Mouse (Mus musculus): ENCODE measurements around the gene Cfd. TPM values are rescaled to one million over a fixed set of nuclear protein-coding genes. Genes with fewer than 3 reads are reported as not detected.

Gene Cfd
- polyA plus RNA-seq, 1 experiment from 2014 or later, result not detected

GRCm38 (mm10) chr10:79866601-79867000, 24.1 kb upstream of the Cfd start:
- no peak for ATAC-seq (ENCODE audit: low FRiP score)
- no peak overlapping the region for H3K4me2 ChIP-seq
- DNase-seq (ENCODE audit: low spot score, missing footprints), result no peak
- H3K27ac ChIP-seq (ENCODE audit: low read depth, low read length), result no peak overlapping the region
- H3K27me3 ChIP-seq (ENCODE audit: control insufficient read depth, insufficient read depth, low read length), result no peaks in the 10 kb centered on the region
- H3K4me3 ChIP-seq (ENCODE audit: low read depth, low read length), result no peak overlapping the region
- 82% methylated on average over 11 of the region's 11 CpGs for WGBS
- no peak overlapping the region for H3K9ac ChIP-seq (ENCODE audit: low read length)
- H3K9me3 ChIP-seq (ENCODE audit: control insufficient read depth, low read length), result no peaks in the 10 kb centered on the region
- peaks cover 45% of the 10 kb centered on the region for H3K36me3 ChIP-seq (ENCODE audit: control insufficient read depth, insufficient read depth, low read length)
- peaks cover 3% of the 10 kb centered on the region; the same call in 1 of the 2 replicates for H3K4me1 ChIP-seq (ENCODE audit: control insufficient read depth, insufficient read depth, low read length)

DNA sequence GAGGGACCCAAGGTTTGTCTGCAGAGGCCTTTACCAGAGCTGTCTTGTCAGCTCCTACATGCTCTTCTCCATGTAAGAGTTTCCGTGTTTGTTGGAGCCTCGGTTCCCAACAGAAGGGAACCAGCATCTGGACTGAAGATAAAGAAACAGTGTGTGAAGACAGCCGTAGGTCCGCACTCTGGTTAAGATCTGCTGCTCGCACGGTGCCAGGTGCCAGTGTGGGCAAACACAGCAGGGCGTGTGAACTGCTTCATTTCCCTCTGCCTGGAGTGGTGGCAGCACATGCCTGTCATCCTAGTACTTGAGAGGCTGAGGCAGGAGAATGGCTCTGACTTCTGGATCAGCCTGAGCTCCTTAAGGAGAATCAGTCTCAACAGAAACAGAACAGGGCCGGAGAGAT, 18.8 kb upstream of the Cfd start:
- WGBS, result 94% methylated on average over 8 of the region's 8 CpGs
- H3K27me3 ChIP-seq (ENCODE audit: control insufficient read depth, insufficient read depth, low read length), result no peaks in the 10 kb centered on the region
- no peak overlapping the region for H3K4me2 ChIP-seq
- H3K4me1 ChIP-seq (ENCODE audit: control insufficient read depth, insufficient read depth, low read length), result peaks cover 13% of the 10 kb centered on the region
- H3K27ac ChIP-seq (ENCODE audit: low read depth, low read length), result no peak overlapping the region
- H3K4me3 ChIP-seq (ENCODE audit: low read depth, low read length), result no peak overlapping the region
- H3K9me3 ChIP-seq (ENCODE audit: control insufficient read depth, low read length), result no peaks in the 10 kb centered on the region
- ATAC-seq (ENCODE audit: low FRiP score), result no peak
- H3K36me3 ChIP-seq (ENCODE audit: control insufficient read depth, insufficient read depth, low read length), result peaks cover 18% of the 10 kb centered on the region
- H3K9ac ChIP-seq (ENCODE audit: low read length), result no peak overlapping the region
- no peak for DNase-seq (ENCODE audit: low spot score, missing footprints)

DNA sequence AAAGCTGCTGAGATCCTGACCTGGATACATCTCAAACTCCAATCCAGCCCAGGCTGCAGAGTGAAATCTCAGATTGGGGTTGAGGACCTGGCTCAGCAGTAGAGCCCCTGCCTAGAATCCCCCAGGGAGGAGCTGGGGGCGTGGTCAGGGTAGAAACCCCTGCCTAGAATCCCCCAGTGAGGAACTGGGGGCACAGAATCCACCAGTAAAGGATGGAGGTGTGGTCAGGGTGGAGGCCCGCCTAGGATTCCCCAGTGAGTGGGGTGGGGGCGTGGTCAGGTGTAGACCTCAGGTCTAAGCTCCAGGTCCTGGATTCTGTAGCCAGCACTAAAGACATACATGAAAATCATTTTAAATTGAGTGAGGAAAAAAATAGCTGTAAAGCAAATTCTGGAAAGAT, 17.8 kb upstream of the Cfd start:
- peaks cover 13% of the 10 kb centered on the region for H3K4me1 ChIP-seq (ENCODE audit: control insufficient read depth, insufficient read depth, low read length)
- H3K9me3 ChIP-seq (ENCODE audit: control insufficient read depth, low read length), result no peaks in the 10 kb centered on the region
- DNase-seq (ENCODE audit: low spot score, missing footprints) (no peak), ATAC-seq (ENCODE audit: low FRiP score) (no peak)
- no peaks in the 10 kb centered on the region for H3K27me3 ChIP-seq (ENCODE audit: control insufficient read depth, insufficient read depth, low read length)
- H3K4me2 ChIP-seq, result peak overlapping the region; percentile 80
- peak overlapping the region; percentile 96 for H3K9ac ChIP-seq (ENCODE audit: low read length)
- H3K27ac ChIP-seq (ENCODE audit: low read depth, low read length), result no peak overlapping the region
- H3K36me3 ChIP-seq (ENCODE audit: control insufficient read depth, insufficient read depth, low read length), result peaks cover 13% of the 10 kb centered on the region
- peak overlapping the region; percentile 80 for H3K4me3 ChIP-seq (ENCODE audit: low read depth, low read length)
- 56% methylated on average over 3 of the region's 3 CpGs for WGBS

DNA sequence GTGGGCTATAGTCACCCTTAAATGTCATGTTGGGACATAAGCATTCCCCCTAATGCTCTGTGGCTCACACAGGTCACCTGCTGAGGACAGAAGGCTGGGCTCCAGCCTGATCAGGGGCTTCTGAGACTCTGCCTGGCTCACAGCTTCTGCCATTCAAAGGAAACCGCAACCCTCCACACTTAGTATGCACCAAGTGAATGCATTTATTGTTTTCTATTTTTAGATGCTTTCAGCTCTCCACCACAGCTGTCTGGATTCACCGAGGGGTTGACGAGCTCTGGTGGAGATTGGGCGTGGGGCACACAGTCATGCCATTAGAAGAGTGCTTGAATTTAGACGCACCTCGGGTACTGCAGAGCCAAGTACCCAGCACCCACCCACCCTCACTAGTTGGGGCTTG, 17.3 kb upstream of the Cfd start:
- Histone ChIP-seq H3K27me3 (ENCODE audit: control insufficient read depth, insufficient read depth, low read length) (no peaks in the 10 kb centered on the region), H3K9me3 (ENCODE audit: control insufficient read depth, low read length) (no peaks in the 10 kb centered on the region), H3K36me3 (ENCODE audit: control insufficient read depth, insufficient read depth, low read length) (peaks cover 13% of the 10 kb centered on the region), H3K9ac (ENCODE audit: low read length) (peak overlapping the region; percentile 96), H3K4me2 (peak overlapping the region; percentile 80), H3K4me1 (ENCODE audit: control insufficient read depth, insufficient read depth, low read length) (peaks cover 13% of the 10 kb centered on the region), H3K4me3 (ENCODE audit: low read depth, low read length) (peak overlapping the region; percentile 80), H3K27ac (ENCODE audit: low read depth, low read length) (no peak overlapping the region)
- ATAC-seq (ENCODE audit: low FRiP score) (no peak), DNase-seq (ENCODE audit: low spot score, missing footprints) (no peak)
- 24% methylated on average over 6 of the region's 6 CpGs for WGBS

DNA sequence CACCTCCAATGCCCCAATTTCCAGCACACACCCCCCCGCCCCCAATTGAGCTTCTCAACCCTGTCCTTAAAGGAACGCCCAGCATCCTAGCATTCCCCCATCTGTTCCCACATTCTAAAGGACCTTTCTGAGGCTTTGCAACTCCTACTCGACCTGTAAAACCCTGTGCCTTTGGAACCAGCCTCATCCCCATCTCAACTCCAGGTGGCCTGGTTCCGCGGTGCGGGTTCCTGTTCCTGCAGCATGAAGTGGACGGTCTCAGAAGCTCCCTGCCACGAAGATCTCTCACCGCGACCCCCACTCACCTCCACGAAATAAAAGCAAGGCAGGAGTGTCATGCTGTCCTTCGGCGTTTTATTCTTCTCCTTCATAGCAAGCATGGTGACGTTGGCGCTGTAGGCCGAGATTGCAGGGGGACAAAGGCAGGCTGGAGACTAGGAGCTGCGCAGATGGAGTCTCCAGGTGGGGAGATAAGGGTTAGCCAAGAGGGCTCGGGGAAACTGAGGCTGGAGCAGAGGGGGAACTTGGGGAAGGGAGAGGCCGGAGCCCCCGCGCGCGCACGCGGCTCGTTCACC, 16.9 kb upstream of the Cfd start:
- peaks cover 13% of the 10 kb centered on the region for H3K36me3 ChIP-seq (ENCODE audit: control insufficient read depth, insufficient read depth, low read length)
- ATAC-seq (ENCODE audit: low FRiP score) (peak; percentile 10; the same call in 1 of the 2 replicates), DNase-seq (ENCODE audit: low spot score, missing footprints) (no peak)
- H3K4me3 ChIP-seq (ENCODE audit: low read depth, low read length), result peak overlapping the region; percentile 80
- H3K27ac ChIP-seq (ENCODE audit: low read depth, low read length), result peak overlapping the region; percentile 87
- peak overlapping the region; percentile 80 for H3K4me2 ChIP-seq
- H3K4me1 ChIP-seq (ENCODE audit: control insufficient read depth, insufficient read depth, low read length), result peaks cover 13% of the 10 kb centered on the region
- no peaks in the 10 kb centered on the region for H3K9me3 ChIP-seq (ENCODE audit: control insufficient read depth, low read length)
- 1% methylated on average over 26 of the region's 26 CpGs for WGBS
- H3K27me3 ChIP-seq (ENCODE audit: control insufficient read depth, insufficient read depth, low read length), result no peaks in the 10 kb centered on the region
- H3K9ac ChIP-seq (ENCODE audit: low read length), result peak overlapping the region; percentile 96

DNA sequence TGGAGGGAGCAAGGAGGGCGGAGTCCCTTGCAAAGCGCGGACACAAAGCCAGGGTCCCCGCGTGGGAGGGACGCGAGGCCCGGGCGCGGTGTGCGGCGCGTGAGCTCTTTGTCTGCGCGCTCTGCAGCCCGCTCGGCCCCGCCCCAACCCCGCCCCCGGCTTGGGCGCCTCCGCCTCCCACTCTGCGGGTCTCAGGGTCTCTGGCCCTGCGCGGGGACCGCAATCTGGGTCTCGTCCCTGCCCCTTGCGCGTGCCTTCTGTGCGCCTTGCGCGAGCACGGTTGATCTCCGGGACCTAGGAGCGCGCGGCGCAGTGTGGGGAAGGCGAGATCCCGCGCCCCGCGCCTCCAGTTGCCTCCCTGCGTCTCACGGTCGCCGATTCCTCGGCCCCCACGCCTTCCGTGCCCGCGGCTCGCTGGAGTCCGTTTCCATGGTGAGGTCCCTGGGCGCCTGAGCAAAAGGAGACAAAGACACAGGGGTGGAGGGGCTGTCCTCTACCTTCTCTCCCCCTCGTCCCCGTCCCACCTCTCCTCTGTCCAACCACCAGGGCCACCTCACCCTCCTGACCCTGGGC, 16.3 kb upstream of the Cfd start, which contains the start of the genes Prtn3 and Plppr3:
TSS of gene Prtn3 (plus strand) at position 187 of the 573 bp plus-strand sequence.
TSS of gene Plppr3 (minus strand) at position 345 of the 573 bp plus-strand sequence.
- ATAC-seq (ENCODE audit: low FRiP score) (peak; percentile 92), DNase-seq (ENCODE audit: low spot score, missing footprints) (peak; percentile 98)
- Histone ChIP-seq H3K9me3 (ENCODE audit: control insufficient read depth, low read length) (no peaks in the 10 kb centered on the region), H3K4me3 (ENCODE audit: low read depth, low read length) (peak within 1 kb of the TSS; percentile 80), H3K36me3 (ENCODE audit: control insufficient read depth, insufficient read depth, low read length) (peaks cover 12% of the 10 kb centered on the region), H3K9ac (ENCODE audit: low read length) (peak within 1 kb of the TSS; percentile 96), H3K4me2 (peak within 1 kb of the TSS; percentile 80), H3K27me3 (ENCODE audit: control insufficient read depth, insufficient read depth, low read length) (no peaks in the 10 kb centered on the region), H3K27ac (ENCODE audit: low read depth, low read length) (peak within 1 kb of the TSS; percentile 87), H3K4me1 (ENCODE audit: control insufficient read depth, insufficient read depth, low read length) (peaks cover 13% of the 10 kb centered on the region)
- under 1% methylated on average over 48 of the region's 57 CpGs for WGBS

DNA sequence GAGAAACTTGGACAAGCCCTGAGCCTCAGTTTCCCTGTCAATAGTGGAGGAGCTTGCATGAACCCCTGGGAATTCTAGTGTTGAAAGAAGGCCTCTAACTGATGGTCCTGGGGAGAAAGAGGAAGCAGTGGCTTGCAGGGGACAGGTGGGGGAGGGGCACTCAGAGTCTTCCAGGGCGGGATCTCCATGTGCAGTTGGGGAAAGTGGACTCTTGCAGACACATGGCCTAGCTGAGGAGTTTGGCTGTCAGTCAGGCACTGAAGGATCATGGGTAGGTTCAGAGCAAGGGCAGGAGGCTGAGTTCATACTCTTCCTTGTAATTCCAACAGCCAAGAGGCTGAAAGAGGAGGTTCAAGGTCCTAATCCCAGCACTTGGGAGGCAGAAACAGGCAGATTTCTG, 13.5 kb upstream of the Cfd start:
- Histone ChIP-seq H3K27me3 (ENCODE audit: control insufficient read depth, insufficient read depth, low read length) (peaks cover 8% of the 10 kb centered on the region), H3K27ac (ENCODE audit: low read depth, low read length) (no peak overlapping the region), H3K36me3 (ENCODE audit: control insufficient read depth, insufficient read depth, low read length) (0 out of 2 replicates have a peak, but pooled peaks cover 2% of the 10 kb centered on the region), H3K4me2 (no peak overlapping the region), H3K9ac (ENCODE audit: low read length) (no peak overlapping the region), H3K4me1 (ENCODE audit: control insufficient read depth, insufficient read depth, low read length) (peaks cover 17% of the 10 kb centered on the region), H3K9me3 (ENCODE audit: control insufficient read depth, low read length) (no peaks in the 10 kb centered on the region), H3K4me3 (ENCODE audit: low read depth, low read length) (no peak overlapping the region)
- 37% methylated on average over 1 of the region's 1 CpGs for WGBS
- ATAC-seq (ENCODE audit: low FRiP score) (no peak), DNase-seq (ENCODE audit: low spot score, missing footprints) (no peak)

- DNase-seq (ENCODE audit: low spot score, missing footprints), result no peak
- H3K27ac ChIP-seq (ENCODE audit: low read depth, low read length), result no peak overlapping the region
- no peak overlapping the region for H3K4me3 ChIP-seq (ENCODE audit: low read depth, low read length)
- no peaks in the 10 kb centered on the region for H3K9me3 ChIP-seq (ENCODE audit: control insufficient read depth, low read length)
- no peak for ATAC-seq (ENCODE audit: low FRiP score)
- H3K27me3 ChIP-seq (ENCODE audit: control insufficient read depth, insufficient read depth, low read length), result peaks cover 13% of the 10 kb centered on the region
- H3K4me2 ChIP-seq, result no peak overlapping the region
- peaks cover 13% of the 10 kb centered on the region for H3K4me1 ChIP-seq (ENCODE audit: control insufficient read depth, insufficient read depth, low read length)
- WGBS, result 40% methylated on average over 12 of the region's 12 CpGs
- H3K36me3 ChIP-seq (ENCODE audit: control insufficient read depth, insufficient read depth, low read length), result 0 out of 2 replicates have a peak, but pooled peaks cover 2% of the 10 kb centered on the region
- H3K9ac ChIP-seq (ENCODE audit: low read length), result no peak overlapping the region
Measured at GRCm38 (mm10) chr10:79877757-79878156, 12.9 kb upstream of the Cfd start.

- ATAC-seq (ENCODE audit: low FRiP score) (no peak), DNase-seq (ENCODE audit: low spot score, missing footprints) (no peak)
- Histone ChIP-seq H3K4me1 (ENCODE audit: control insufficient read depth, insufficient read depth, low read length) (peaks cover 11% of the 10 kb centered on the region), H3K9me3 (ENCODE audit: control insufficient read depth, low read length) (no peaks in the 10 kb centered on the region), H3K27ac (ENCODE audit: low read depth, low read length) (no peak overlapping the region), H3K27me3 (ENCODE audit: control insufficient read depth, insufficient read depth, low read length) (peaks cover 19% of the 10 kb centered on the region), H3K4me3 (ENCODE audit: low read depth, low read length) (no peak overlapping the region), H3K4me2 (no peak overlapping the region), H3K9ac (ENCODE audit: low read length) (no peak overlapping the region), H3K36me3 (ENCODE audit: control insufficient read depth, insufficient read depth, low read length) (no peaks in the 10 kb centered on the region)
- 48% methylated on average over 3 of the region's 3 CpGs for WGBS
Measured at GRCm38 (mm10) chr10:79879527-79879926, 11.1 kb upstream of the Cfd start.
